Mouse (Mus musculus) lung, postnatal 4 days (tissue): ENCODE data around the gene Hc.
A peak's percentile ranks its signal among the peaks of the same experiment; 100 is the strongest.

Experiments
- DNase-seq, 2 experiments: peaks; one replicate each; pipeline ENCODE4 v3.0.0; 2021

The Hc gene

GRCm38 (mm10) chr2:35061338-35061737, at the start of gene Hc:
Gene Hc (minus strand): TSS chr2:35061438.
- DNase-seq, result no peak

GRCm38 (mm10) chr2:35110521-35110920, 49.3 kb upstream of the Hc start:
- DNase-seq, result no peak

GRCm38 (mm10) chr2:35109924-35110304, 48.7 kb upstream of the Hc start:
- no peak for DNase-seq

- peak; percentile 96 to 97 for DNase-seq
These were observed 48.1 kb upstream of the Hc start, which contains the start of gene Cntrl for GRCm38 (mm10) chr2:35109141-35109923. Gene Cntrl (plus strand): TSS chr2:35109492.

- DNase-seq, result peak; percentile 43 to 62
These were observed 47.5 kb upstream of the Hc start for GRCm38 (mm10) chr2:35108712-35109111.

- peak in 1 of 2 experiments; percentile 73 for DNase-seq
These were observed 46.9 kb upstream of the Hc start for GRCm38 (mm10) chr2:35107984-35108635.

GRCm38 (mm10) chr2:35104843-35105242, 43.6 kb upstream of the Hc start:
- no peak for DNase-seq

- no peak for DNase-seq
These were observed 42.3 kb upstream of the Hc start for GRCm38 (mm10) chr2:35103558-35103957.

- no peak for DNase-seq
These were observed 41.5 kb upstream of the Hc start for GRCm38 (mm10) chr2:35102777-35103176.

GRCm38 (mm10) chr2:35101443-35101842, 40.2 kb upstream of the Hc start, which contains the start of gene AI182371:
Gene AI182371 (minus strand): TSS chr2:35101543.
- no peak for DNase-seq

- no peak for DNase-seq
These were observed 39.3 kb upstream of the Hc start for GRCm38 (mm10) chr2:35100529-35100928.

GRCm38 (mm10) chr2:35087418-35087817, 26.2 kb upstream of the Hc start:
- no peak for DNase-seq

GRCm38 (mm10) chr2:35079166-35079565, 17.9 kb upstream of the Hc start:
- no peak for DNase-seq

GRCm38 (mm10) chr2:35074328-35074727, 13.1 kb upstream of the Hc start:
- DNase-seq, result no peak

- DNase-seq, result no peak
These were observed 11.3 kb upstream of the Hc start for GRCm38 (mm10) chr2:35072547-35072946.

GRCm38 (mm10) chr2:35070275-35070674, 9.0 kb upstream of the Hc start:
- no peak for DNase-seq

GRCm38 (mm10) chr2:35069124-35069523, 7.9 kb upstream of the Hc start:
- DNase-seq, result no peak

GRCm38 (mm10) chr2:35067117-35067516, 5.9 kb upstream of the Hc start:
- DNase-seq, result no peak

GRCm38 (mm10) chr2:35066525-35067082, 5.4 kb upstream of the Hc start:
- no peak for DNase-seq

- DNase-seq, result no peak
These were observed 2.2 kb upstream of the Hc start for GRCm38 (mm10) chr2:35063333-35064030.

- no peak for DNase-seq
These were observed 341 bp downstream of the Hc start for GRCm38 (mm10) chr2:35060897-35061296.

GRCm38 (mm10) chr2:35060256-35060655, 982 bp downstream of the Hc start:
- DNase-seq, result no peak

- DNase-seq, result no peak
These were observed 2.9 kb downstream of the Hc start for GRCm38 (mm10) chr2:35058325-35058724.
